Mouse (Mus musculus) 416B (cell line): ENCODE measurements around the gene Mpst.

Experiments
- DNase-seq: peaks from one replicate; pipeline ENCODE4 v3.0.0; 2011; ENCODE audit warnings: low read depth

Gene Mpst

DNA sequence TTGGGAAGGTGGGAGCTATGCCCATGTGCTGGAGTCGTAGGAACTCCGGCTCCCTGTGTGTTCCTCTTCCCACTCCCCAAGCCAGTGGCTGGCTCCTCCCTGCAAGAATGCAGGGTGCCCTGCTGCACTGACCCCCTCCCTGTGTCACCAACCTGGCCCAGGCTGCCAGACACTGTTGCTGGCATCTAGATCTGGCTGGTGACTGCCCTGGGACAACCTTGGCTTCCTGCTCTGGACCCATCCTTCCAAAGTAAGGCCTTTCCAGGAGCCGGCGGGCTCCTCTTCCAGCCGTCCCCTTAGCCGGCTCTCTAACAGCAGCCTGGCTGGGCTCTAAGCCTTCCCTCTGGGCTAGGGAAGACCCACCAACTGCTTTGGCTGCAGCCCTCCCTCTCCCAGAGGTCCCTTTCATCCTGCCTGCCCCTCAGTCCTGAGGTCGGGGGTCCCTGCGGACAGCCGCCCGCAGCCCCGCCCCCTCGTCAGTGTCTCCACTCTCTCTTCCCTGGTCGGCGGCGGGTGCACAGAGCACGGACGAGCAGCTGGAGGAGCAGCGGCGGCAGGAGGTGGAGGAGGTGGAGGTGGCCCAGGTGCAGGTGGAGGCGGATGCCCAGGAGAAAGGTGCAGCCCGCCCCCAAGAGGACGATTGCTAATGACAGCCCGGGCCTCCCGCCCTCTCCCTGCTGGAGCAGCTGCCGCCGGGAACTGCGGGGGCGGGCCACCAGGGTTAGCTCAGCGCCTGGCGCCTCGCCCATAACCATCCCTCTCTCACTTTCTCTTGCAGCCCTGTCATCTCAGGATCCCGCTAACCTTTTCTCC is 30.4 kb downstream of the Mpst start:
- DNase-seq = peak; percentile 24

DNA sequence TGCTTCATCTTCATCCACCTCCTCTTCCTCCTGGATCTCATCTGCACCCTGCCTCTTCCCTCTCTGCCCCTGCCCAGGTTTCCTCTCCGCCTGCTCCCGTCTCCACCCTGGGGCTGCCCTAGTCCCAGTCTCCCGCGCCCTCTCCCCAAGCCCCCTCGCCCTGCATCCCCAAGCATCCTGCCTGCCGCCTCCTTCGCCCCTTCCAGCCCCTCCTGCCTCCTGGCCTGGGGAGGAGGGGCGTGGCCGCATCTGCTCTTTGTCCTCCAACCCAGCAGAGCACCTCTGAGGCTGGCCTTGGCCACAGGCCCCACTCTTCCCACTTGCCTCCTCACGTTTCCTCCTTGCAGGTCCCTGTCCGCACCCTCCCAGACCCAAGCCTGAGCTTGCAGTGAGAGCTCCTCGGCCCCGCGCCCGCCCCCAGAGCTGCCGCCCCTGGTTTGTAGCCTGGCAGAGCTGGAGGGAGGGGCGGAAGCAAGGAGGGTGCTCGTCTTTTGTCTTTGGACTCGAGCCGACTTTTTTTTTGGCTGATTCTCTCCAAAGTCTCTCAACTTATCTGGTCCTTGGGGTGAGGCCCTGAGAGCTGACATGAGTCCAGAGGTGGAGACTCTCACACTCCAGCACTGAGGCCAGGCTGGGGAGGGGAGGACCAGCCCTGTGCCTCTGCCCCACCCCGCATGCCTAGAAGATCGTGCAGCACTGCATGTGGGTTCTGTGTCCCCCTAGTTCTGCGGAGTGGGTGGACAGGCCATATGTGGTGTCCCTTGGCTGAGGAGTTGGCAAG is 31.2 kb downstream of the Mpst start:
- no peak for DNase-seq

DNA sequence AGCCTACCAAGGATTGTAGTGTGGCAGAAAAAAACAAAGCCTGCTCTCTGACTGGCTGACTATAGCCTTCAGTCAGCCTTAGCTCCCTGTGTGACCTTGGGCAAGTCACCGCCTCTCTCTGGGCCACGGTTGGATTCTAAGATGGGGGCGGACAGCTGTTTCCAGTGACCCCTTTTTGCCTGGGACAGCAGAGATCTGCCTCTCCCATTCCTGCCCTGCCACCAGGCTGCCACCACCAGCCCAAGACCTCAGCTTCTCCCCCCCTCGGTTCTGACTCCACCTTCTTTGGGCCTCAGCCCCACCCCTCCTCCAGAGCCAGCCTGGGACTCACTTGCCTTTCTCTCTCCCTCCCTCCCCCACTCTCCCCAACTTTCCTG is 31.8 kb downstream of the Mpst start:
- no peak for DNase-seq

DNA sequence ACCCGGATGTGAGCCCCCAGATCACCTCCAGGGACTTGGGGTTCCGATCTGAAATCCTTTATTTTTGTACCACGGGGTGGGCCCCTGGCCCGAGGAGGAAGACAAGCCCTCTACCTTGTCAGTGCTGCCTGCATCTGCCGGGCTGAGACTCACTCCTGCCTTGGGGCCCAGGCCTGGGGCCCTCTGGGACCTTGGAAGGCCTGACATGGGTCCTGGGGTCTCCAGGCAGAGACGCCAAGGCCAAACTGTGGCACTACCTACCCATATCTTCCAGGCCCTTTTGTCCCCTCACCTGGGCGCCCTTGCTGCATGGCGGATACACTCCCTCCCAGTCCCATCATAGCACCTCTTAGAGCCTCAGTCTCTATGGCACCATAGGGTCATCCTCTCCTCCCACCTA is 32.3 kb downstream of the Mpst start:
- no peak for DNase-seq

DNA sequence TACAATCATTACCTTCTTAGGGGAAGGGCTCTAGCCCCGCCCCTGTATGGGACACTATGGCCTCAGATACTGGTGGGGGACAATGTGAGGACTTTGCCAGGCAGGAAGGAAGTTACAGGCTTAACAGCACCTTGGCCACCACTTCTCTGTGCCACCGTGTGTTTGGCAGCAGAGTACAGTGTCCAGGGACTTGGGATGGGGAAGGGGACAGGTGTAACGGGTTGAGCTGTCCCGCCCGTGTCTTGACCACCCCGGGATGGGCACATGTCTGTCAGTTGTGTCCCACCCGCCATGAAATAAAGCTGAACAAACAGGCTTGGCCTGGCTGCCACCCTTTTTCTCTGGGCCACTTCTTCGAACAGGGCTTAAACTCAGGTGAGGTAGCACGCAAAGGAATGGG is 32.8 kb downstream of the Mpst start:
- DNase-seq = no peak

DNA sequence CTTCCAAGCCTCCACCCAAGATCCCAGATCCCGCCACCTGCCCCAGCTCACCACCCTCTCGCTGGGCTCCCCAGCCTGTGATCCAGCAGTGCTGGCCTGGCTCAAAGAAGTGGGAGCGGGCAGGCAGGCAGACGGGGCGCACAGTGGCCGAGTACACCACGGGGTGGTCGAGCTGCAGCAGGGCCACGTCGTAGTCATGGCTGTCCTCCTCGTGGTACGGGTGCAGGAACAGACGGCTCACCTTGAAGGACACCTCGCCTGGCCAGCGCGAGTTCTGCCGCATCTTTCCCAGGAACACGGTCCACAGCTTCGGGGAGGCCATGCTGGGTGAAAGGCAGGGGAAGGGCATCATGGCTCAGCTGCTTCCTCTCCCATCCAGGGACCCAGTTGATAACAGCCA is 36.0 kb downstream of the Mpst start:
- DNase-seq = no peak

DNA sequence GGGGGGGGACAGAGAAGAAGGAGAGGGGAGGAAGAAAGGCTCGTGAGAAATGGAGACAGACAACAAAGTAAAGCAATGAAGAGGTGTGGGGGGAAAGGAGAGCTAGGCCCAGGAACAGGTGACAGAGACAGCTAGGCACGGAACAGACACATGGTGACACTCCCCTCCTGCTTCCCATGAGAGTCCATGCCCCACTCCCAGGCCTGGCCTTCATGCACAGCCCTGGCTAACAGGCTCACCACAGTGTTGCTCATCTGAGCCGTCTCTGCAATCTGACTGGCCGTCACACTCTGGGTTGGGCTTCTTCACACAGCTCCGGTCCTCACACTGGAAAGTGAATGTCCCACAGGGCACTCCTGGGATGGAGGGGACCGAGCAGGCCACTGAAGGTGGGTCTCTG is 37.6 kb downstream of the Mpst start:
- DNase-seq = no peak

DNA sequence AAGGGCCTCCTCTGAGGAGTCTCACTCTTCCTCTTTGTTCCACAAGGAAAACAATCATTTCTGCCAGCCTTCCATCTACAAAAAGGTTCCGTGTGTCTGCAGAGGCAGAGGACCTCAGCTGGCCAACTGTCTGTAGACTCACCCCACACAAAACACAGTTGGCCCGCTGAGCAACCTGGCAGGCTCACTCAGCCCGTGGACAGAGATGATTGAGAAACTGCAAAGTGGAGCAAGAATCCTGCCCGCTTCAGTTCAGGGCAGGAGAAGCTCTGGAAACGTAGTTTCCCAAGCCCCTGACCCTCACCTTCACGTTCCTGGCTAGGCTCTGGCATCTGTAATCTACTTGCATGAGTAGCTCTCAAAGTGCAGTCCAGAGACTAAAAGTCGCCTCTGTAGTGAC is 40.9 kb downstream of the Mpst start:
- no peak for DNase-seq

DNA sequence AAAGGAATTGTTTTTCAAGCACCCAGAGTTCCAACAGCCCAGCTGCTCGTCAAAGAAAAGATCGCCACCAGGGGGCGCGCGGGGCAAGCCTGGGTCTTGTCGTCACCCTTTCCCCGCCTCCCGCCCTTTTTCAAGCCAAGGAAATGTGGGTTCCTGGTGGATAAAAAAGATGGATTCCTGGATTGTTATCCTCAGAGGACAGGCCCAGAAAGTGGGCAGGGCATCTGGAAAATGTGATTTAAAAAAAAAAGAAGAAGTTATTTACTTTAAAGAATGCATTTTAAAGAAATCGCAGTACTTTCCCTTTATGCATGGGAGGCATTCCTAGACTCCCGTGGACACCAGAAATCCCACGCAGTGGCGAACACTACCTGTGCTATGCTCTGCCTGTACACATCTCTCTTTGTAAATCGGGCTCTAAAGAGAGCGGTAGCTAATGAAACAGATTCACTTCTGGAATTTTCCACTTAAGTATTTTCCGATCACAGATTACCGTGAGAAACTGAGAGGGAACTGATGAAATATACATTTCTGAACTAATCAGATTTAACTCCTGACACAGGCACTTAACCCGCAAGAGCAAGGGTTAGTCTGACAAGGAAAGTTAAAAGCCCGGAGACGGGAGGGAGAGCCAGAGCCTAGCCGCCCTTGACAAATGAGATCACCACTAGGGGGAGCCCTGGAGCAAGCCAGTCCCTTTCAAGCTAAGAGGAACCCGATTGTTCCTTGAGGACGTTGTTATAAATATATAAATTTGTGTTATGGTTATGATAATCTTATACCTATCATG is 41.7 kb downstream of the Mpst start:
- DNase-seq = peak; percentile 91

DNA sequence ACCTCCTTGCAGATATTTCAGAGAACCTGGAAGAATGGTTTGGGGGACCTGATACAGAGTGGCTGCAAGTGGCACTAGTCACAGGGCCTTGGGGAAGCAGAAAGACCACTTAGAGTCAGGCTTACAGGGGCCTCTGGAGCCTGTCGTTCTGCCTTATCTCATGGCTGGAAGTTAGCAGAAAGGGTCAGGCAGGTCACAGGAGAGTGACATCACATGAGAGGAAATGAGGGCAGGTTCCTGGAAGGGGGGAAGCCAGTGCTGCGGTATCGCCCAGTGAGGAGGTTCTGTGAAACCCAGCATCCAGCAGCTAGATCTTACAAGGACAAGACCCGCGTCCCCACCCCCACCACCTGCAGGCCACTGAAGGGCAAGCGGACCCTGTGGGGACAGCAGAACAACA is 42.9 kb downstream of the Mpst start:
- DNase-seq = peak; percentile 65

DNA sequence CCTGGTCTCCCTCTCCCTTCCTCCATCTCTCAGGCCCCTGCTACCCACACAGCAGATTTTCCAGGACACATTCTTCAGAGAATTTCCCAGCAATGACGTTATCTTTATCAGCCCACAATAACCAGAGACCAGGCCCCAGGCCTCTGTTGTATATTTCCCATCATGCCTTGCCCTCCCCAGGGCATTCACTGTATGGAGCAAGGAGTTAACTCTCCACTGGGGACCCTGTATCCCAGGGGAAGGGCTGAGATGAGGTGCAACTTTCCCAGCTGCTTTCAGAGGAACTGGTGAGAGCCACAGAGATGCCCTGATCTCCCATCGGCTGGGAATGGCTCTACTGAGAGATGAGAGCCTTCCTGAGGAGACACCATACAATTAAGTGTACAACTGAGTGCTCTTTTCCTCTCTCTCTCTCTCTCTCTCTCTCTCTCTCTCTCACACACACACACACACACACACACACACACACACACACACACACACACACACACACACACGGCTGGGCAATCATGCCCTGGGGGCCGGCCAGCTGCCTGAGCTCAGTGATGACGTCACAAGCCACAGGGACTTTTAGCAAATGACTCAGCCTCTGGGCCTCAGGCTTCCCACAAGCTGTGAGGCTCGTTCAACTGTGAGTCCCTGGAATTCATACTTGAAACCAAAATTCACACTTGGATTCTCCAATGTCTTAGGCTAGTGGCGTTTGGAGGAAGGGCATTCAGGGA is 43.6 kb downstream of the Mpst start:
- peak; percentile 96 for DNase-seq

DNA sequence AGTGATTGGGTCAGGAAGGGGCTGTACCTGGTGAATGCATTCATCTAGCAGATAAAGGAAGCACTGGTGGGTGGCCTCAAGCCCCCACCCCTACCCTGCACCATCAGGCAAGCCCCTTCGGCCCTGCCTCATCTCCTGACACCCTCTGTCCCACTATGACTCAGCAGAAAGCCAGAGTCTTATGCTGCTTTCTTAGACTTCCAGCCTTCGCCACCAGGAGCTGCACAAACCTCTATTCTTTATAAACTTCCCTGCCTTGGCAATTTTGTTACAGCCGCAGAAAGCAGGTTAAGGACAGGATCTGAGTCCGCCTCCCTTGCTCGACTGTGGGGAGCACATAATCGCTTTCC is 44.2 kb downstream of the Mpst start:
- DNase-seq = peak; percentile 68

DNA sequence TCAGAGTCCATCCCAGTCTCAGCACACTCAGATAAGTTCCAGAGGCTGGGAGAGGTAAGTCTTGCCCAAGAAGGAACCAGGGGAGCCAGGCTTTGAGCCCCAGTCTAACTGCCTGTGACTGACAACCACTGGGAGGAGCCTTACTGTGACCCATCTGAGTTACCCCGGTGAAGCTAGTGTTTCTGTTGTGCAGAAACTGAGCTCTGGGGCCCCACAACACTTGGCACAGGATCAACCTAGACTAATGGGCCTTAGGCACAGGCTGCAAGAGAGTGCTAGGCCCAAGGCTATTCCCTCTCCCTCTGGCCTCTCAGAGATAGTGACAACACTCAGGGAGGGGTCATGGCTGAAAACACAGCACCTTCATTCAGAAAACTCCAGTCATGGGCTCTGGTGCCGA is 45.0 kb downstream of the Mpst start:
- DNase-seq = peak; percentile 17

DNA sequence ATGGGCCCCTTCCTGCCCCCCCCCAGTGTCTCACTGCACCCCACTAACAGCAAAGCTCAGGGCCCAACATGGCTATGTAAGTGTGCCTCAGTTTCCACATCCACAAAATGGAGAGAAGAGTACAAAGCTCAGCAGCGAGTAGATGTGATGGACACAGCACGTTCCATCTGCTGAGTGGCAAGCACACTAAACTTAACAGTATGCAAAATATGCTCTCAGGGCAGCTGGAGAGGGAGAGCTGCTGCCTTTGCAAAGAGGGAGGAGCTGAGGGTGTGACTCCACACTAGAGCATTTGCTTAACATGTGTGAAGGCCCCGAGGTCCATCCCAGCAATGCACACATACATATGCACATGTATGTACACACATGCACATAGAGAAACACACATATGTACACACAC is 46.7 kb downstream of the Mpst start:
- no peak for DNase-seq

DNA sequence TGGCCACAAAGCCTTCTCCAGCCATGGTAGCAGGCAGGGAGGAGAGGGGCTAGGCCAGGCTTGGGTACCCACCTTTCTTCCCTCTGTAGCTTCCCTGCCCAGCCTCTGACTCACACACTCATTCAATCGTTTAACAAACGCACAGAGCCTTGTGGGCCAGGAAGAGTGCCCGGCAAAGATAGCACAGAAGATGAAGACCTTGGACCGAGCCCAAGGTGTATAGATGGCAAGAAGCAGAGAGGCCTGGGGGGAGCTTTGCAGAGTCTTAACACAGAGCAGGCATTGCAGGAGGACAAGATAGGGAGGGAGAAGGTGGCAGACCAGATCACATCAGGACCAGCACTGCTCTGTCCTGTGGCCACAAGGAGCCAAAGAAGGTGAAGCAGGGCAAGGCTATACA is 49.0 kb downstream of the Mpst start:
- no peak for DNase-seq

DNA sequence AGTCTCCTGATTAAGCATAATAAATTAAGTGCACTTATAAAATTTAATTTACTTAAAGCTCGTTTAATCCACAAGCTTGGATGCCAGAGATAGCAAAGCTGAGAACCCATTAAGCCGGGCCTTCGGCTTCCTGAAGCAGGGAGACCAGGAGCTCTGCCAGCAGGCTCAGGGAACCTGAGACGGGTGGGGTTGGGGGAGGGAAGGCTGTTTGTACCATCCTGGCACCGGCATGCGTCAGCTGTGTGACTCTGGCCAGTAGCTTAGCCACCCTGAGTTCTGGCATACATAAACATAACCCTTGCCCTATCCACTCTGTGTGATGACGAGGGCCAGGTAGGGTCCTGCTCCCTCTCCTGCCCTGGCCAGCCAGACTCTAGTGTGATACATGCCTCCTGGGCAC is 49.8 kb downstream of the Mpst start:
- DNase-seq = no peak

DNA sequence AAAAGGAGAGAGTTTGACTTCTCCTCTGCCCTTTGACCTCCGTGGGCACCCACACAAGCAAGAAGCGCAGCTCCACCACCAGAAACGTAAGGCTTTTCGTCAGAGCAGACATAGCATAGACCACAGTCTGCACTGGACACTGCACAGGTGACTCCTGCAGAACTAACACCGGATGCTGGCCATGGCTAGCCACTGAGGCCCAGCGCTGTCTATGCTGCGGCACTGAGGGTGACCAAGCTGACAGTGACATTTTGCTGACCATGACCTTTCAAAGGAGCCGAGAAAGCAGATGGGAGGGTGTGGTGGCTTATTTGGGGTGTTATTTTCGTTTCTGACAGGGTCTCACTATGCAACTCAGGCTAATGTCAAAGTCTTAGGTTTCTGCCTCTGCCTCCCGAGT is 51.0 kb downstream of the Mpst start:
- DNase-seq = no peak

DNA sequence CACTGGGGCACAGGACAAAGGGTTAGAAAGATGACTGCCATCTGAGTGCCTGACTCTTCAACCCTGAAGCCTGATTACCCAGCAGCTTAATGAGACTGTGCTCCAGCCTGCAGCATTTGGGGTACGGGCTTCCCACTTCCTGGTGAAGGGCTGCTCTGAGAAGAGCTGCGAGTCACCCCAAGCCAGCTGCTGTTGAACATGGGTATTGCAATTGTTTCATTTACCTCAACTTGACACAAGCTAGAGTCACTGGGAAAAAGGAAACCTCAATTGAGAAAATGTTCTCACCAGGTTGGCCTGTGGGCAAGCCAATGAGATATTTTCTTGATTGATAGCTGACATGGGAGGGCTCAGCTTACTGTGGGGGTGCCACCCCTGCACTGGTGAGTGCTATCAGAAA is 56.8 kb downstream of the Mpst start:
- peak; percentile 23 for DNase-seq
